Mouse (Mus musculus) cerebellum, adult 2 months (tissue): ENCODE results near the gene Hdac7.

Experiments
- CTCF ChIP-seq: fragments of 200-500 bp; IDR thresholded peaks from 2 replicates; pipeline ENCODE4 v1.5.1; 2011; ENCODE audit warnings: low read depth, mild to moderate bottlenecking, control low read depth, low read length, moderate library complexity, borderline replicate concordance; ENCODE audit not compliant: insufficient read depth
- POLR2A ChIP-seq: fragments of 200-500 bp; IDR thresholded peaks from 2 replicates; pipeline ENCODE4 v1.6.1; 2011; ENCODE audit warnings: low read length, control low read depth, borderline replicate concordance; ENCODE audit not compliant: insufficient read depth

DNA sequence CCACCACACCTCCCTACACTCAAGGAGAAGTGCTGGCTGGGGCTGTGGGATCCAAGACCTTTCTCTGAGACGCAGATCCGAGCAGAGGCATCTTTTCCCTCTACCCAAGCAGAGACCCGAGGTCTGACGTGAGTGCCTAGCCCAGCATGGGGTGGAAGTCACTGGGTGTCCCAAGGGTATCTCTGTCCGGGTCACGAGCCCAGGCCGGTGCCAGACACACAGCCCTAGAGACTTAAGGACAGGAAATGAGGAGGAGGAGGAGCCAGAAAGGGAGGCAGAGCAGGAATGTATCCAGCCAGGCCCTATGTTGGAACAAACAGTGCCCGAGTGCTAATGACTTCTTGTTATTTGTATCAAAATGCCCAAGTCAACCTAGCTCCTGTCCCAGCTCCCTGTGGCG, 81.6 kb downstream of the Hdac7 start:
- TF ChIP-seq CTCF (no peak), POLR2A (no peak)
